Mouse (Mus musculus) ZHBTc4 (cell line): Measurements from ENCODE around the gene Pon2.
"Not testable (repeated sequence)": the region's sequence is repeated elsewhere in the genome, so short reads cannot be mapped to it uniquely, and the experiment has no call there.

Source experiments
- DNase-seq: peaks from one replicate; pipeline ENCODE4 v3.0.0-alpha.2; 2011; ENCODE audit warnings: low read depth, low spot score

Pon2 gene

DNA sequence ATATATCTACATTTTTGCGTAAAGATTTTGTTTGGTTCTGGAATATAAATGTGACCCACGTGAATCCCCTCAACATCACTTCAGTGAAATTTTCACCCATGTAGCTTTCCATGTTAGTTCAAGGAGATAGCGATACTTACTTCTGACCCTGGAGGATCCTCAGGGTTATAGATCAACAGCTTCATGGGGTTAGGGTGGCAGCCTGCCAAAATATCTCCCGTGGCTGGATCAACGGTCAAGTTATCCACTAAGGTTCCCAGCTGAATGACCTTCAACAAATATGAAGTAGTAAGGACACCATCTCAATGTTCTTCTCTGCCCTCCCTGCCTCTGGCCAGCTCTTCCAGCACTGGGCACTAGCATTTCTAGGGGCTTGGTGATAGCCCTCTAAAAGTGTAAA is 68.0 kb downstream of the Pon2 start:
- DNase-seq = no peak

DNA sequence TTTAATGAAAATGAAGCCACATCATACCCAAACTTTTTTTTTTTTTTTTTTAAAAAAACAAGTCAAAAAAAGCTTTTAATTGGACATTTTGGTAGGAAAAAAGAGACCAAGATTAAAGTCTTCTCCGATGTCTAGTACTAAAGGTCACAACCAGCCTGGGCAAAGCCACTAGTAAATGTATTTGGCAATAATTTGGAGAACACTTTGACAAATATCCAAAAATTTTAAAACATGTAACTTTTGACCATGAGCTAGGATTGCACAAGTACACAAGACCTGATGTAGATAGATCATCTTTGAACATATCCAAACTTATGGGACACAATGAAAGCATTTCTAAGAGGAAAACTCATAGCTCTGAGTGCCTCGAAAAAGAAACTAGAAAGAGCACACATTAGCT is 74.7 kb downstream of the Pon2 start:
- DNase-seq = not testable (repeated sequence)

DNA sequence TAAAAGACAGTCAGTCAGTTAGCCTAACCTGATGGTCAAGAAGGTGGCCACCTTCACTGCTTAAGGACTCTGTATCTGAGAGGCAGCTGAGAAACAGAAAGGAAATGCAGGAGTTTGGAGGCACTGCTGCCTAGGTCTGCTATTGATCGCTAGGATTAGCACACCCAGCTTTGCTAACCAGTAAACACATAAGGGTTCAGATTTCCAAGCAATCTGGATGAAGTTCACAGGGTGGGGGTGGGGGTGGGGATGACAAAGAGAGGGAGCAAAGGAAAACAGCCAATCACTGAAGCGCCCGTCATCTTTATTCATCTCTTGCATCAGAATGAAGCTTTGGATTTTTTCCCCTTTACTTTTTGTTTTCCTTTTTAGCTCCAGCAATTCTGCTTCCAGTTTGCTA is 76.2 kb downstream of the Pon2 start:
- DNase-seq = no peak

DNA sequence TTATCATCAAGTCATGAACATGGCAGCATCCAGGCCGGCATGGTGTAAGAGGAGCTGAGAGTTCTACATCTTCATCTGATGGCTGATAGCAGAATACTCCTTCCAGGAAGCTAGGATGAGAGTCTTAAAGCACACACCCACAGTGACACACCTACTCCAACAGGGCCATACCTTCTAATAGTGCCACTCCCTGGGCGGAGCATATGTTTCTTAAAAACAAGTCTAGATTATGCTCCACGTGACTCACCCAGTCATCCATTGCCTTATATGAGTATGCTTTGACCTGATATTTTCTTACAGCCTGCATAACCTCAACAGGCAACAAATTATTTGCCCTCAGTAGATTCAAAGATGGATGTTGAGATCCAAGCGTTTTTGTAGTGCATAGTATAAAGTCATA is 80.1 kb downstream of the Pon2 start:
- DNase-seq = no peak
